Mouse (Mus musculus): ENCODE results near the gene Ano6.

DNA sequence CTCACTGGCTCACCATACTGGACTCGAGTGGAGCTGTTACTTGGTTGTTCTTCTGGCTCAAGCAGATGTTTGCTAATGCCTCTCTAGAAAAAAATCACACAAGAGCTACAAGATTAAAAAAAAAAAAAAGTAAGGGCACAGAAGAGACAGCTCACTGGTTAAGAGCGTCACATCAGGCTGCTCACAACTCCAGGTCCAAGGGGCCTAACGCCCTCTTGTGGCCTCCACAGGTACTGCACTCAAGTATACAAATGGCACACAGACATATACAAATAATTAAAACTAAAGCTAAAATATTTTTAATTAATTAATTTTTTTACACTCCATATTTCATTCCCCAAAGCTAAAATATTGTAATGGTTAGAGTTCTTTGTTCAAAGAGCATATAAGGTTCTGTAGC lies 3.1 kb upstream of the Ano6 start:
- TF ChIP-seq CTCF (IDR thresholded peaks at IDR 0.05; ENCODE audit: low read depth, low read length) (no peak), GATA1 (IDR thresholded peaks at IDR 0.05; ENCODE audit: borderline replicate concordance, low read length) (no peak)
